ENCODE assay signal across 8 mouse cellular contexts in the genomic region with DNA sequence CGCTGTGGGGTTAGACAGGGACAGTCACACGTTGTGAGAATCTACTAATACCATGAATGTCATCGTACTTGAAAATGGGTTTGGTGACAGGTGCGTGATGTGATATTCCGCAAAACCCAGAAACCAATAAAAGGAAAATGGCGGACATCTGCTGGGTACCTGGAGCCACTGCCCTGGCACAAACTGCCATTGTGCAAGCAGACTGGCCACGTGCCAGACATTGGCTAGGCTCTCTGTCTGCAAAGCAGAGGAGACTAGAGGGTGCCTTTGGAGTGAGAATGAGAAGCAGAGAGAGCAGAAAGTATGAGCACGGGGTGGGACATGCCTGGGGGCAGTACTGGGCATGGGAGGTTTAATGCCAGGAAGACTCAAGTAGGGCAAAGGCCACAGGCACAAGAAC.
A peak's percentile ranks its signal among the peaks of the same experiment; 100 is the strongest.
DNase-seq lines count a peak whose midpoint lies in the region; ATAC-seq lines count a peak whose summit lies in the region.
"Had no signal": no experiment of that assay in that cellular context is flagged by ENCODE, and none has a peak within 500 bp of the region (broad histone marks: within the 10 kb centered on the region; RNA-seq: fewer than 3 reads in every experiment).

No protein-coding gene starts in this region.

- intact Hi-C loops in heart, postnatal 10 days (cut with DNase I) = no loop called here
- intact Hi-C loops in heart, postnatal 25 days (cut with DNase I) = loop anchor here (5.0 kb wide), 1 partner anchor 35 kb away; no protein-coding TSS in a partner anchor

- no peak overlapping the region for H3K4me2 ChIP-seq in midbrain, embryonic 14.5 days (ENCODE audit: low read length)

- H3K4me3 ChIP-seq in midbrain, embryonic 14.5 days (replicated peaks; ENCODE audit: low read depth, low read length) = no peak overlapping the region
- H3K4me3 ChIP-seq in midbrain, embryonic 10.5 days = no peak overlapping the region
- H3K4me3 ChIP-seq: erythroblast, embryonic 14.5 days had no signal

- 0 out of 2 replicates have a peak, but pooled peaks cover 5% of the 10 kb centered on the region for H3K9me3 ChIP-seq in midbrain, embryonic 14.5 days (ENCODE audit: control insufficient read depth, low read length)
- H3K9me3 ChIP-seq in midbrain, embryonic 10.5 days (replicated peaks) = peaks cover 6% of the 10 kb centered on the region; the same call in 1 of the 2 replicates

- H3K9ac ChIP-seq in midbrain, embryonic 14.5 days (replicated peaks; ENCODE audit: low read length) = no peak overlapping the region

- 84% methylated on average over 8 of the region's 8 CpGs for WGBS in midbrain, embryonic 14.5 days
- 91% methylated on average over 8 of the region's 8 CpGs for WGBS in midbrain, embryonic 10.5 days

- peak; percentile 50 to 59 for DNase-seq in heart, postnatal 10 days
- no peak for DNase-seq in heart, postnatal 25 days (ENCODE audit: low spot score)
- DNase-seq in midbrain, embryonic 14.5 days = peak; percentile 72
- DNase-seq in midbrain, embryonic 10.5 days (ENCODE audit: low spot score) = no peak
- peak; percentile 58 to 67 for DNase-seq in cerebellum, adult 18-20 months
- peak; percentile 34 to 45 for DNase-seq in kidney, postnatal 25 days
- no peak for DNase-seq in yolk sac, embryonic 10.5 days (ENCODE audit: low spot score)

- H3K27ac ChIP-seq in midbrain, embryonic 14.5 days (replicated peaks; ENCODE audit: low read depth, low read length) = peak overlapping the region; percentile 20; the same call in 1 of the 2 replicates
- H3K27ac ChIP-seq in midbrain, embryonic 10.5 days (replicated peaks) = no peak overlapping the region

- peaks cover 29% of the 10 kb centered on the region for H3K4me1 ChIP-seq in midbrain, embryonic 14.5 days (ENCODE audit: control insufficient read depth, insufficient read depth, low read length)
- peaks cover 32% of the 10 kb centered on the region for H3K4me1 ChIP-seq in midbrain, embryonic 10.5 days

- H3K36me3 ChIP-seq in midbrain, embryonic 14.5 days (ENCODE audit: control insufficient read depth, insufficient read depth, low read length) = no peaks in the 10 kb centered on the region
- H3K36me3 ChIP-seq in midbrain, embryonic 10.5 days = no peaks in the 10 kb centered on the region

- ATAC-seq in midbrain, embryonic 14.5 days (ENCODE audit: low FRiP score, low TSS enrichment) = no peak

- H3K27me3 ChIP-seq in midbrain, embryonic 14.5 days (ENCODE audit: control insufficient read depth, insufficient read depth, low read length) = no peaks in the 10 kb centered on the region
- no peaks in the 10 kb centered on the region for H3K27me3 ChIP-seq in midbrain, embryonic 10.5 days (ENCODE audit: low read depth, poor library complexity, severe bottlenecking)

Comparison
In these comparisons a context has a peak if more than half of its experiments do, and no peak if none do; other contexts are left out.
1. DNase-seq: peak in heart, postnatal 10 days (2 of 2), midbrain, embryonic 14.5 days (single experiment), cerebellum, adult 18-20 months (2 of 2) and kidney, postnatal 25 days (2 of 2); none in heart, postnatal 25 days (single experiment), midbrain, embryonic 10.5 days (single experiment) and yolk sac, embryonic 10.5 days (single experiment).